Mouse (Mus musculus) brain, embryonic 14.5 days (tissue): ENCODE data around the gene Lrrc74b.

Source experiments
- CTCF ChIP-seq: fragments of 200-500 bp; IDR thresholded peaks from 2 replicates; pipeline ENCODE4 v1.5.1; 2012; ENCODE audit warnings: inconsistent platforms, mild to moderate bottlenecking, moderate library complexity, borderline replicate concordance; ENCODE audit not compliant: insufficient read depth, insufficient read length; ENCODE audit errors: extremely low read depth
- POLR2A ChIP-seq: fragments of 200-500 bp; IDR thresholded peaks from 2 replicates; pipeline ENCODE4 v1.6.1; 2012; ENCODE audit warnings: mild to moderate bottlenecking, inconsistent platforms, borderline replicate concordance; ENCODE audit not compliant: poor library complexity, insufficient read depth, insufficient read length, severe bottlenecking; ENCODE audit errors: extremely low read depth

DNA sequence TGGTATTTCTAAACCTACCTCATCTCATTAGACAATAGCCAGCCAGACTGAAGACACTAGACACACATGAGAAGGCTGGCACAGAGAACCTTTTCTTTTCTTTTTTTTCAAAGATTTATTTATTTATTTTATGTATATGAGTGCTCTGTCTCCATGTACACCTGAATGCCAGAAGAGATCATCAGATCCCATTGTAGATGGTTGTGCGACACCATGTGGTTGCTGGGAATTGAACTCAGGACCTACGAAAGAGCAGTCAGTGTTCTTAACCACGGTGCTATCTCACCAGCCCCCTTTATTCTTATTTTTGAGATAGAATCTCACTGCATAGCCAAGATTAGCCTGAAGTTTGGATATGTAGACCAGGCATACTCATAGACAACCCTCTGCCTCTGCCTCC lies 24.5 kb downstream of the Lrrc74b start:
- TF ChIP-seq POLR2A (no peak), CTCF (no peak)
